Comparison of ENCODE assay signal across 13 mouse cellular contexts in genomic region chr12:25254716-25255115, GRCm38 (mm10).
DNase-seq lines count a peak whose midpoint lies in the region; ATAC-seq and TF ChIP-seq lines count a peak whose summit lies in the region.
"Had no signal": no experiment of that assay in that cellular context is flagged by ENCODE, and none has a peak within 500 bp of the region (broad histone marks: within the 10 kb centered on the region; RNA-seq: fewer than 3 reads in every experiment).

No protein-coding gene starts in this region.

- TF ChIP-seq EP300 in MEL (IDR thresholded peaks at IDR 0.05; ENCODE audit: low read depth in 1 of 2, low read length in 2 of 2): peak in 1 of 2 experiments; percentile 29; a peak in 1 of 4 replicates

- no peak for TF ChIP-seq CTCF in MEL (IDR thresholded peaks at IDR 0.05 in 2 of 3, conservative IDR thresholded peaks at IDR 0.05 in 1 of 3; ENCODE audit: control insufficient read depth in 1 of 3, insufficient read depth in 1 of 3, low read depth in 2 of 3, low read length in 3 of 3, poor library complexity in 1 of 3, severe bottlenecking in 1 of 3)

- TF ChIP-seq RAD21 in MEL (IDR thresholded peaks at IDR 0.05; ENCODE audit: low read depth, low read length): no peak

- peak; percentile 50 for ATAC-seq in megakaryocyte, adult 5-6 weeks (ENCODE audit: poor library complexity, severe bottlenecking)
- ATAC-seq: Patski had no signal

- no peaks in the 10 kb centered on the region for H3K27me3 ChIP-seq in MEL (ENCODE audit: control insufficient read depth in 1 of 2, insufficient read depth in 2 of 2, low read length in 2 of 2)
- H3K27me3 ChIP-seq: forebrain, embryonic 12.5 days; Patski had no signal

- H3K4me1 ChIP-seq in MEL (ENCODE audit: control insufficient read depth in 1 of 2, insufficient read depth in 2 of 2, low read length in 2 of 2): peaks cover 2 to 6% of the 10 kb centered on the region in 2 experiments; a peak in 3 of 4 replicates

- no peak overlapping the region for H3K9ac ChIP-seq in MEL (ENCODE audit: control insufficient read depth, low read depth, low read length, poor library complexity, severe bottlenecking)
- H3K9ac ChIP-seq: forebrain, embryonic 12.5 days had no signal

- DNase-seq in A20 (ENCODE audit: low read depth, low spot score) (peak; percentile 24), MEL (ENCODE audit: low read depth, low spot score) (peak; percentile 19)
- DNase-seq in thymus, postnatal 10 days (ENCODE audit: low spot score in 2 of 2): peak; percentile 42 to 45
- no peak for DNase-seq in adrenal gland, postnatal 25 days
- DNase-seq in right cerebral cortex, adult 18-20 months: no peak
- no peak for DNase-seq in layer of hippocampus, postnatal 25 days (ENCODE audit: extremely low spot score in 1 of 2, low spot score in 1 of 2)
- DNase-seq: cerebellum, adult 18-20 months; gastrocnemius, postnatal 36 days; lung, postnatal 10 days had no signal

- TF ChIP-seq POLR2A in MEL (IDR thresholded peaks at IDR 0.05; ENCODE audit: control insufficient read depth in 1 of 2, insufficient read depth in 1 of 2, low read depth in 1 of 2, low read length in 2 of 2, poor library complexity in 1 of 2): no peak

- no peaks in the 10 kb centered on the region for H3K79me2 ChIP-seq in MEL (ENCODE audit: control insufficient read depth, insufficient read depth, low read length, poor library complexity)

- no peaks in the 10 kb centered on the region for H3K36me3 ChIP-seq in MEL (ENCODE audit: control insufficient read depth in 1 of 2, insufficient read depth in 2 of 2, low read length in 2 of 2)
- H3K36me3 ChIP-seq: forebrain, embryonic 12.5 days had no signal

- no peak overlapping the region for H3K27ac ChIP-seq in MEL (ENCODE audit: control insufficient read depth, low read depth, low read length)
- H3K27ac ChIP-seq: forebrain, embryonic 12.5 days; kidney, postnatal 0 days had no signal

- H3K9me3 ChIP-seq in MEL (replicated peaks; ENCODE audit: insufficient read depth, low read length): no peaks in the 10 kb centered on the region

- no peak overlapping the region for H3K4me3 ChIP-seq in MEL (ENCODE audit: control insufficient read depth in 1 of 2, insufficient read depth in 1 of 2, low read depth in 2 of 2, low read length in 2 of 2)
- H3K4me3 ChIP-seq: forebrain, embryonic 12.5 days had no signal

TF ChIP-seq in MEL, 35 proteins besides CTCF, POLR2A, EP300 and RAD21:
- TF ChIP-seq KAT2A (conservative IDR thresholded peaks at IDR 0.05; ENCODE audit: low read depth, low read length) (no peak), SIN3A (IDR thresholded peaks at IDR 0.05; ENCODE audit: low read length) (no peak), ELF1 (IDR thresholded peaks at IDR 0.05; ENCODE audit: low read depth, low read length) (no peak), MYC (IDR thresholded peaks at IDR 0.05; ENCODE audit: low read depth, low read length) (no peak), E2F4 (IDR thresholded peaks at IDR 0.05; ENCODE audit: borderline replicate concordance, low read depth, low read length) (no peak), ZKSCAN1 (IDR thresholded peaks at IDR 0.05; ENCODE audit: low read depth, low read length) (no peak), SMC3 (IDR thresholded peaks at IDR 0.05; ENCODE audit: low read depth, low read length) (no peak), GATA1 (IDR thresholded peaks at IDR 0.05; ENCODE audit: low read depth, low read length) (no peak), MAFK (IDR thresholded peaks at IDR 0.05; ENCODE audit: borderline replicate concordance, low read depth, low read length) (no peak), TCF12 (IDR thresholded peaks at IDR 0.05; ENCODE audit: low read depth, low read length) (no peak), GABPA (IDR thresholded peaks at IDR 0.05; ENCODE audit: low read depth, low read length) (no peak), TBP (IDR thresholded peaks at IDR 0.05; ENCODE audit: low read depth, low read length) (no peak), MYB (IDR thresholded peaks at IDR 0.05; ENCODE audit: low read depth, low read length) (no peak), NELFE (IDR thresholded peaks at IDR 0.05; ENCODE audit: low read depth, low read length) (no peak), MAX (IDR thresholded peaks at IDR 0.05; ENCODE audit: low read length) (no peak), POLR2AphosphoS2 (IDR thresholded peaks at IDR 0.05; ENCODE audit: low read length) (no peak)

Comparison
In these comparisons a context has a peak if more than half of its experiments do, and no peak if none do; other contexts are left out.
1. DNase-seq: peak in A20 (single experiment), MEL (single experiment) and thymus, postnatal 10 days (2 of 2); none in adrenal gland, postnatal 25 days (single experiment), right cerebral cortex, adult 18-20 months (single experiment) and layer of hippocampus, postnatal 25 days (0 of 2).